Mouse (Mus musculus) right cerebral cortex, adult 2 months (tissue): ENCODE results near the gene Ptpre.
"Not testable (repeated sequence)": the region's sequence is repeated elsewhere in the genome, so short reads cannot be mapped to it uniquely, and the experiment has no call there.

Experiments
- DNase-seq, 2 experiments: peaks; one replicate each; pipeline ENCODE4 v3.0.0; 2021 to 2022; ENCODE audit warnings: low spot score in 2 of 2

Ptpre gene

GRCm38 (mm10) chr7:135534548-135535189 lies 2.6 kb upstream of the Ptpre start:
- no peak for DNase-seq

GRCm38 (mm10) chr7:135535908-135536307 lies 1.4 kb upstream of the Ptpre start:
- DNase-seq: no peak

GRCm38 (mm10) chr7:135537948-135538741 lies 864 bp downstream of the Ptpre start:
- DNase-seq: peak; percentile 57 to 65

GRCm38 (mm10) chr7:135539429-135539828 lies 2.1 kb downstream of the Ptpre start:
- no peak for DNase-seq

GRCm38 (mm10) chr7:135542235-135542634 lies 5.0 kb downstream of the Ptpre start:
- no peak for DNase-seq

GRCm38 (mm10) chr7:135543033-135543432 lies 5.8 kb downstream of the Ptpre start:
- no peak for DNase-seq

GRCm38 (mm10) chr7:135544321-135544720 lies 7.0 kb downstream of the Ptpre start:
- no peak for DNase-seq

GRCm38 (mm10) chr7:135545957-135546356 lies 8.7 kb downstream of the Ptpre start:
- no peak for DNase-seq

- DNase-seq: no peak
Observed at GRCm38 (mm10) chr7:135546530-135546929, 9.2 kb downstream of the Ptpre start.

GRCm38 (mm10) chr7:135548434-135548833 lies 11.2 kb downstream of the Ptpre start:
- no peak for DNase-seq

GRCm38 (mm10) chr7:135551547-135551946 lies 14.3 kb downstream of the Ptpre start:
- DNase-seq: no peak

- no peak for DNase-seq
Observed at GRCm38 (mm10) chr7:135553550-135553949, 16.3 kb downstream of the Ptpre start.

- no peak for DNase-seq
Observed at GRCm38 (mm10) chr7:135556663-135557402, 19.6 kb downstream of the Ptpre start.

- DNase-seq: no peak
Observed at GRCm38 (mm10) chr7:135560280-135560679, 23.0 kb downstream of the Ptpre start.

- no peak for DNase-seq
Observed at GRCm38 (mm10) chr7:135564022-135564421, 26.7 kb downstream of the Ptpre start.

GRCm38 (mm10) chr7:135566013-135566412 lies 28.7 kb downstream of the Ptpre start:
- no peak for DNase-seq

GRCm38 (mm10) chr7:135567582-135567981 lies 30.3 kb downstream of the Ptpre start:
- no peak for DNase-seq

- DNase-seq: no peak
Observed at GRCm38 (mm10) chr7:135568550-135568949, 31.3 kb downstream of the Ptpre start.

GRCm38 (mm10) chr7:135571392-135571791 lies 34.1 kb downstream of the Ptpre start:
- no peak for DNase-seq

GRCm38 (mm10) chr7:135571951-135572559 lies 34.8 kb downstream of the Ptpre start:
- no peak for DNase-seq

GRCm38 (mm10) chr7:135575319-135576069 lies 38.2 kb downstream of the Ptpre start:
- DNase-seq: not testable (repeated sequence)
